Mouse (Mus musculus): ENCODE measurements around the gene Rac3. TPM values are rescaled to one million over a fixed set of nuclear protein-coding genes. Genes with fewer than 3 reads are reported as not detected.

Gene Rac3
- polyA plus RNA-seq, 1 experiment, result 0.08 TPM

GRCm38 (mm10) chr11:120731395-120731794 lies 10.1 kb downstream of the Rac3 start:
- Histone ChIP-seq H3K4me1 (ENCODE audit: control insufficient read depth) (peaks cover 14% of the 10 kb centered on the region), H3K27me3 (ENCODE audit: control insufficient read depth) (peaks cover 22% of the 10 kb centered on the region), H3K9me3 (ENCODE audit: control insufficient read depth, low read length) (peaks cover 3% of the 10 kb centered on the region), H3K36me3 (ENCODE audit: control insufficient read depth) (no peaks in the 10 kb centered on the region), H3K4me3 (replicated peaks) (no peak overlapping the region)
- TF ChIP-seq TAL1 (IDR thresholded peaks at IDR 0.05; ENCODE audit: low read length) (no peak), GATA1 (IDR thresholded peaks at IDR 0.05; ENCODE audit: low read length) (no peak)

- no peaks in the 10 kb centered on the region for H3K36me3 ChIP-seq (ENCODE audit: control insufficient read depth)
- peaks cover 8% of the 10 kb centered on the region for H3K4me1 ChIP-seq (ENCODE audit: control insufficient read depth)
- peaks cover 22% of the 10 kb centered on the region for H3K27me3 ChIP-seq (ENCODE audit: control insufficient read depth)
- peaks cover 3% of the 10 kb centered on the region for H3K9me3 ChIP-seq (ENCODE audit: control insufficient read depth, low read length)
- TF ChIP-seq TAL1 (IDR thresholded peaks at IDR 0.05; ENCODE audit: low read length) (no peak), GATA1 (IDR thresholded peaks at IDR 0.05; ENCODE audit: low read length) (no peak)
- no peak within 1 kb of the TSS for H3K4me3 ChIP-seq (replicated peaks)
These were observed 10.8 kb downstream of the Rac3 start, which contains the start of gene Cbr2 for GRCm38 (mm10) chr11:120731858-120732680. Cbr2 (minus strand) TSS chr11:120732114.

- TF ChIP-seq TAL1 (IDR thresholded peaks at IDR 0.05; ENCODE audit: low read length) (no peak), GATA1 (IDR thresholded peaks at IDR 0.05; ENCODE audit: low read length) (no peak)
- Histone ChIP-seq H3K9me3 (ENCODE audit: control insufficient read depth, low read length) (peaks cover 3% of the 10 kb centered on the region), H3K4me3 (replicated peaks) (no peak overlapping the region)
These were observed 12.3 kb downstream of the Rac3 start for GRCm38 (mm10) chr11:120733521-120733920.

DNA sequence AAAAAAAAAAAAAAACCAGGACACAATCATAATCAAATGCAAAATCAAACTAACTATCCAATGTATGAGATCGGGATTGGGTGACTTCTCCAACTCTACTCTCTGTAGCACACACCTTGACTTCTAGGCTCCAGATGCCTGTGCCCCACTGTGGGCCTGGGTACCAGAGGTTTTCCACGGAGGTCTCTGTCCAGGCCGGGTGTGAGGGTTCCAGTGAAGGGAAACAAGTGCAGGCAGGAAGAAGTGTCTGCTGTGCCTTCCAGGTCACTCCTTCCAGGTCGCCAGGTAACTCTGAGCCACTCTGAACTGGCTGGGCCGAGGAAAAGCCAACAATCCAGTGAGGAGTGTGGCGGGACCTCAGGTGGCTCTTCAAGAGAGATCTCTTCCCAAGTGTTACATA lies 15.2 kb downstream of the Rac3 start:
- Histone ChIP-seq H3K4me3 (replicated peaks) (no peak overlapping the region), H3K36me3 (ENCODE audit: control insufficient read depth) (no peaks in the 10 kb centered on the region), H3K9me3 (ENCODE audit: control insufficient read depth, low read length) (peaks cover 2% of the 10 kb centered on the region), H3K4me1 (ENCODE audit: control insufficient read depth) (no peaks in the 10 kb centered on the region), H3K27me3 (ENCODE audit: control insufficient read depth) (peaks cover 12% of the 10 kb centered on the region)
- TF ChIP-seq TAL1 (IDR thresholded peaks at IDR 0.05; ENCODE audit: low read length), result no peak
- TF ChIP-seq GATA1 (IDR thresholded peaks at IDR 0.05; ENCODE audit: low read length), result no peak

More at GRCm38 (mm10) chr11:120733521-120733920, 12.3 kb downstream of the Rac3 start:
- peaks cover 5% of the 10 kb centered on the region for H3K4me1 ChIP-seq (ENCODE audit: control insufficient read depth)
- H3K27me3 ChIP-seq (ENCODE audit: control insufficient read depth), result peaks cover 22% of the 10 kb centered on the region
- H3K36me3 ChIP-seq (ENCODE audit: control insufficient read depth), result no peaks in the 10 kb centered on the region

GRCm38 (mm10) chr11:120740981-120741380 lies 19.7 kb downstream of the Rac3 start:
- H3K9me3 ChIP-seq (ENCODE audit: control insufficient read depth, low read length), result no peaks in the 10 kb centered on the region; the same call in 1 of the 2 replicates
- TF ChIP-seq GATA1 (IDR thresholded peaks at IDR 0.05; ENCODE audit: low read length) (no peak), TAL1 (IDR thresholded peaks at IDR 0.05; ENCODE audit: low read length) (no peak)
- H3K4me3 ChIP-seq (replicated peaks), result no peak overlapping the region
- H3K4me1 ChIP-seq (ENCODE audit: control insufficient read depth), result no peaks in the 10 kb centered on the region
- H3K36me3 ChIP-seq (ENCODE audit: control insufficient read depth), result no peaks in the 10 kb centered on the region
- H3K27me3 ChIP-seq (ENCODE audit: control insufficient read depth), result peaks cover 3% of the 10 kb centered on the region; the same call in 1 of the 2 replicates

- H3K4me3 ChIP-seq (replicated peaks), result no peak overlapping the region
- H3K36me3 ChIP-seq (ENCODE audit: control insufficient read depth), result no peaks in the 10 kb centered on the region
- TF ChIP-seq TAL1 (IDR thresholded peaks at IDR 0.05; ENCODE audit: low read length), result no peak
- TF ChIP-seq GATA1 (IDR thresholded peaks at IDR 0.05; ENCODE audit: low read length), result no peak
- peaks cover 3% of the 10 kb centered on the region; the same call in 1 of the 2 replicates for H3K27me3 ChIP-seq (ENCODE audit: control insufficient read depth)
- no peaks in the 10 kb centered on the region for H3K4me1 ChIP-seq (ENCODE audit: control insufficient read depth)
- H3K9me3 ChIP-seq (ENCODE audit: control insufficient read depth, low read length), result no peaks in the 10 kb centered on the region; the same call in 1 of the 2 replicates
These were observed 22.9 kb downstream of the Rac3 start for GRCm38 (mm10) chr11:120744121-120744701.

DNA sequence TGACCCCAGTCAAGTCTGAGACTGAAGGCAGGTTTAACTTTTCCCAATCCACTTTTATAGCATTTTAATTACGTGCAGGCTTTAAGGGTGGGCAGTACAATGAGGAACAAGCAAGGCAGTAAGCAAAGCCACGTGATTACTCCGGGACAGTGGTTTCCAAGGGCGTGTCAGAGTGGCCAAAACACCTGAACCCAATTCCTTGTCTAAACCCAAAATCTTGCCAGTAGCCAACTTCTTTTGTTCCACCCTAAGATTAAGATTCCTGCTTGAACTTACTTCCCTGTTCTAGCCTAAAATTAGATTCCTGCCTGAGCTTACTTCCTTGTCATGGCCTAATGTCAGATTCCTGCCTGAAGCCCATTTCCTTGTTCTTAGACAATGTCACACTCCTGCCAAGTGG lies 26.7 kb downstream of the Rac3 start:
- no peaks in the 10 kb centered on the region; the same call in 1 of the 2 replicates for H3K9me3 ChIP-seq (ENCODE audit: control insufficient read depth, low read length)
- no peaks in the 10 kb centered on the region for H3K4me1 ChIP-seq (ENCODE audit: control insufficient read depth)
- no peak for TF ChIP-seq TAL1 (IDR thresholded peaks at IDR 0.05; ENCODE audit: low read length)
- no peak for TF ChIP-seq GATA1 (IDR thresholded peaks at IDR 0.05; ENCODE audit: low read length)
- no peak overlapping the region for H3K4me3 ChIP-seq (replicated peaks)
- H3K27me3 ChIP-seq (ENCODE audit: control insufficient read depth), result peaks cover 6% of the 10 kb centered on the region
- no peaks in the 10 kb centered on the region for H3K36me3 ChIP-seq (ENCODE audit: control insufficient read depth)

DNA sequence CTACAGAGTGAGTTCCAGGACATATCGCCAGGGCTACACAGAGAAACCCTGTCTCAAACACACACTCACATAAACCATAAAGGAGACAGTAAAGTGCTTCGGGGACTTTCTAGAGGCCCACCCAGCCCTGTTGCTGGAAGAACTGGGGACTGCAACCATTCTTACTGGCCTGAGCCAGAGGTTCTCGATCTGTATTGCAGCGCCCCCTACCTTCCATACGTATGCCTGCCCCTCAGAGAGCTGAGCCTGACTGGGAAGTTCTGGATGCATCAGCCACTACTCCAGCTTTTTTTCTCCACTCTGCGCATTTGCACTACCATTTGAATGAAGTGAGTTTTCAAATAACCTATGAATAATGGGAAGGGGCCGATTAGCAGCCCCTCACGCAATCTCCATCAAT lies 28.2 kb downstream of the Rac3 start:
- Histone ChIP-seq H3K27me3 (ENCODE audit: control insufficient read depth) (peaks cover 3% of the 10 kb centered on the region; the same call in 1 of the 2 replicates), H3K36me3 (ENCODE audit: control insufficient read depth) (no peaks in the 10 kb centered on the region), H3K4me3 (replicated peaks) (no peak overlapping the region), H3K4me1 (ENCODE audit: control insufficient read depth) (no peaks in the 10 kb centered on the region), H3K9me3 (ENCODE audit: control insufficient read depth, low read length) (no peaks in the 10 kb centered on the region)
- TF ChIP-seq TAL1 (IDR thresholded peaks at IDR 0.05; ENCODE audit: low read length), result no peak
- TF ChIP-seq GATA1 (IDR thresholded peaks at IDR 0.05; ENCODE audit: low read length), result no peak

- H3K4me1 ChIP-seq (ENCODE audit: control insufficient read depth), result no peaks in the 10 kb centered on the region
- H3K9me3 ChIP-seq (ENCODE audit: control insufficient read depth, low read length), result peaks cover 4% of the 10 kb centered on the region; the same call in 1 of the 2 replicates
- no peak overlapping the region for H3K4me3 ChIP-seq (replicated peaks)
- TF ChIP-seq TAL1 (IDR thresholded peaks at IDR 0.05; ENCODE audit: low read length), result no peak
- TF ChIP-seq GATA1 (IDR thresholded peaks at IDR 0.05; ENCODE audit: low read length), result no peak
- H3K27me3 ChIP-seq (ENCODE audit: control insufficient read depth), result peaks cover 3% of the 10 kb centered on the region; the same call in 1 of the 2 replicates
- H3K36me3 ChIP-seq (ENCODE audit: control insufficient read depth), result no peaks in the 10 kb centered on the region
These were observed 30.3 kb downstream of the Rac3 start for GRCm38 (mm10) chr11:120751606-120752005.

Data from erythroblast, embryonic 14.5 days (primary cell).